32 mouse cellular contexts compared by ENCODE assay signal in genomic region chr11:110284185-110284787, GRCm38 (mm10). TPM values are rescaled to one million over a fixed set of nuclear protein-coding genes. Genes with fewer than 3 reads are reported as not detected.
A peak's percentile ranks its signal among the peaks of the same experiment; 100 is the strongest.
DNase-seq lines count a peak whose midpoint lies in the region; ATAC-seq and TF ChIP-seq lines count a peak whose summit lies in the region.
"Had no signal": no experiment of that assay in that cellular context is flagged by ENCODE, and none has a peak within 500 bp of the region (broad histone marks: within the 10 kb centered on the region; RNA-seq: fewer than 3 reads in every experiment).

No protein-coding gene starts in this region.

- H3K9me3 ChIP-seq in liver, embryonic 11.5 days (ENCODE audit: control insufficient read depth, low read length) = no peaks in the 10 kb centered on the region
- no peaks in the 10 kb centered on the region for H3K9me3 ChIP-seq in liver, embryonic 16.5 days (replicated peaks; ENCODE audit: control insufficient read depth, low read length)
- H3K9me3 ChIP-seq in stomach, postnatal 0 days (ENCODE audit: control insufficient read depth, low read length) = no peaks in the 10 kb centered on the region
- H3K9me3 ChIP-seq: embryonic facial prominence, embryonic 10.5 days; embryonic facial prominence, embryonic 15.5 days; forebrain, embryonic 10.5 days; hindbrain, embryonic 12.5 days; intestine, embryonic 15.5 days; limb, embryonic 12.5 days; midbrain, embryonic 12.5 days; neural tube, embryonic 13.5 days had no signal

- H3K4me1 ChIP-seq in liver, embryonic 11.5 days (replicated peaks; ENCODE audit: control insufficient read depth, insufficient read depth, low read length) = no peaks in the 10 kb centered on the region; the same call in 1 of the 2 replicates
- H3K4me1 ChIP-seq in liver, embryonic 16.5 days (ENCODE audit: control insufficient read depth, low read depth, low read length) = no peaks in the 10 kb centered on the region; the same call in 1 of the 2 replicates
- H3K4me1 ChIP-seq in stomach, postnatal 0 days (replicated peaks; ENCODE audit: control insufficient read depth, insufficient read depth) = no peaks in the 10 kb centered on the region
- H3K4me1 ChIP-seq: embryonic facial prominence, embryonic 15.5 days; forebrain, embryonic 10.5 days; hindbrain, embryonic 12.5 days; intestine, embryonic 15.5 days; midbrain, embryonic 12.5 days; neural tube, embryonic 13.5 days had no signal

- no peaks in the 10 kb centered on the region for H3K36me3 ChIP-seq in liver, embryonic 11.5 days (ENCODE audit: control insufficient read depth, insufficient read depth, low read length)
- no peaks in the 10 kb centered on the region for H3K36me3 ChIP-seq in liver, embryonic 16.5 days (ENCODE audit: control insufficient read depth, insufficient read depth)
- no peaks in the 10 kb centered on the region for H3K36me3 ChIP-seq in stomach, postnatal 0 days (ENCODE audit: control insufficient read depth, insufficient read depth, low read length)
- H3K36me3 ChIP-seq: embryonic facial prominence, embryonic 10.5 days; embryonic facial prominence, embryonic 15.5 days; forebrain, embryonic 10.5 days; intestine, embryonic 15.5 days; limb, embryonic 12.5 days; midbrain, embryonic 12.5 days had no signal

- no peak overlapping the region for H3K9ac ChIP-seq in liver, embryonic 11.5 days (ENCODE audit: low read depth, low read length)
- no peak overlapping the region for H3K9ac ChIP-seq in liver, embryonic 16.5 days (ENCODE audit: low read depth, low read length)
- H3K9ac ChIP-seq in stomach, postnatal 0 days (ENCODE audit: low read length) = no peak overlapping the region
- H3K9ac ChIP-seq: embryonic facial prominence, embryonic 15.5 days; hindbrain, embryonic 12.5 days; intestine, embryonic 15.5 days; limb, embryonic 12.5 days; midbrain, embryonic 12.5 days; neural tube, embryonic 13.5 days had no signal

- no peak overlapping the region for H3K27ac ChIP-seq in liver, embryonic 11.5 days (ENCODE audit: low read depth, low read length)
- no peak overlapping the region for H3K27ac ChIP-seq in liver, embryonic 16.5 days (ENCODE audit: low read length)
- H3K27ac ChIP-seq in gastrocnemius, adult 2 months = no peak overlapping the region
- no peak overlapping the region for H3K27ac ChIP-seq in stomach, postnatal 0 days (replicated peaks)
- H3K27ac ChIP-seq: embryonic facial prominence, embryonic 10.5 days; embryonic facial prominence, embryonic 15.5 days; forebrain, embryonic 10.5 days; heart, adult 2 months; hindbrain, embryonic 12.5 days; hindbrain, postnatal 0 days; intestine, embryonic 15.5 days; limb, embryonic 12.5 days; macrophage; midbrain, embryonic 12.5 days; neural tube, embryonic 13.5 days had no signal

- H3K4me2 ChIP-seq in liver, embryonic 11.5 days = peak overlapping the region; percentile 24; the same call in 1 of the 2 replicates
- H3K4me2 ChIP-seq in liver, embryonic 16.5 days (ENCODE audit: low read depth, low read length) = peak overlapping the region; percentile 38
- no peak overlapping the region for H3K4me2 ChIP-seq in stomach, postnatal 0 days (replicated peaks; ENCODE audit: low read depth)
- H3K4me2 ChIP-seq: embryonic facial prominence, embryonic 15.5 days; hindbrain, embryonic 12.5 days; intestine, embryonic 15.5 days; limb, embryonic 12.5 days; midbrain, embryonic 12.5 days; neural tube, embryonic 13.5 days had no signal

- no peak for TF ChIP-seq EP300 in stomach, postnatal 0 days (optimal IDR thresholded peaks at IDR 0.05)

- no peak for DNase-seq in liver, embryonic 11.5 days (ENCODE audit: low spot score)
- no peak for DNase-seq in liver
- DNase-seq in gastrocnemius, adult 2 months = no peak
- DNase-seq in stomach, postnatal 0 days (ENCODE audit: low spot score) = no peak
- DNase-seq in left cerebral cortex, adult 11 months (ENCODE audit: low spot score) = no peak
- DNase-seq: adrenal gland, adult 2 months; cerebellum, adult 2 months; heart, adult 2 months; heart, postnatal 14 days; kidney, adult 2 months; kidney, postnatal 36 days; layer of hippocampus, postnatal 36 days; lung, adult 18-20 months; lung, postnatal 10 days; right cerebral cortex, postnatal 14 days; thymus, postnatal 14 days had no signal

- no peak for TF ChIP-seq CTCF in gastrocnemius, adult 2 months (IDR thresholded peaks at IDR 0.05)
- no peak for TF ChIP-seq CTCF in stomach, postnatal 0 days (IDR thresholded peaks at IDR 0.05; ENCODE audit: low read depth)

- intact Hi-C loops in gastrocnemius, adult 2 months (cut with DNase I) = no loop called here

- WGBS in liver, embryonic 11.5 days = 61% methylated on average over 9 of the region's 9 CpGs
- WGBS in liver, embryonic 16.5 days (ENCODE audit: insufficient replicate concordance) = 42% methylated on average over 9 of the region's 9 CpGs
- 80% methylated on average over 9 of the region's 9 CpGs for WGBS in stomach, postnatal 0 days

- peak; percentile 83 for ATAC-seq in liver, embryonic 11.5 days (replicated peaks; ENCODE audit: low FRiP score)
- peak; percentile 51 to 53; a peak in 2 of 4 replicates for ATAC-seq in hematopoietic stem cell, adult 5-6 weeks (replicated peaks in 1 of 2; ENCODE audit: insufficient read depth in 1 of 2, low FRiP score in 2 of 2, low TSS enrichment in 1 of 2, low read depth in 1 of 2, poor library complexity in 2 of 2, severe bottlenecking in 2 of 2)
- ATAC-seq in liver, embryonic 16.5 days (ENCODE audit: low read depth) = peak; percentile 77
- ATAC-seq in megakaryocyte-erythroid progenitor cell, adult 5-6 weeks (replicated peaks; ENCODE audit: low FRiP score, low TSS enrichment, poor library complexity, severe bottlenecking) = peak; percentile 83
- no peak for ATAC-seq in stomach, postnatal 0 days (ENCODE audit: low FRiP score, low TSS enrichment)
- ATAC-seq: activated CD4-positive, CD25-positive, alpha-beta regulatory T cell, adult 4 months; forebrain, embryonic 16.5 days; hindbrain, postnatal 0 days; intestine, embryonic 15.5 days had no signal

- no peak overlapping the region for H3K4me3 ChIP-seq in liver, embryonic 11.5 days (ENCODE audit: low read depth, low read length)
- peak overlapping the region; percentile 14; the same call in 1 of the 2 replicates for H3K4me3 ChIP-seq in liver, embryonic 16.5 days (ENCODE audit: low read depth, low read length)
- no peak overlapping the region for H3K4me3 ChIP-seq in gastrocnemius, adult 2 months
- no peak overlapping the region for H3K4me3 ChIP-seq in stomach, postnatal 0 days (ENCODE audit: low read depth, low read length)
- H3K4me3 ChIP-seq: embryonic facial prominence, embryonic 10.5 days; embryonic facial prominence, embryonic 15.5 days; forebrain, embryonic 10.5 days; heart, adult 2 months; hindbrain, embryonic 12.5 days; intestine, embryonic 15.5 days; limb, embryonic 12.5 days; midbrain, embryonic 12.5 days; myocyte; neural tube, embryonic 13.5 days had no signal

- no peaks in the 10 kb centered on the region for H3K27me3 ChIP-seq in liver, embryonic 11.5 days (replicated peaks; ENCODE audit: control insufficient read depth, insufficient read depth, low read length)
- H3K27me3 ChIP-seq in liver, embryonic 16.5 days (ENCODE audit: control insufficient read depth, insufficient read depth, low read depth, low read length) = no peaks in the 10 kb centered on the region
- no peaks in the 10 kb centered on the region for H3K27me3 ChIP-seq in stomach, postnatal 0 days (ENCODE audit: control insufficient read depth, insufficient read depth, low read length)
- H3K27me3 ChIP-seq: embryonic facial prominence, embryonic 15.5 days; hindbrain, embryonic 12.5 days; intestine, embryonic 15.5 days; limb, embryonic 12.5 days; midbrain, embryonic 12.5 days; neural tube, embryonic 13.5 days had no signal

RNA-seq across cellular contexts. Expression of gene Abca6, which starts 32.7 kb away (rescaled TPM):
- polyA plus RNA-seq in liver, embryonic 11.5 days (2014; fragmentation: Nextera tagmentation; extraction: Ambion mirVana) = 3.5 and 4.5 TPM in 2 replicates
- 0.31 TPM in 1 of 2 replicates, not detected in the other for total RNA-seq in hematopoietic stem cell, adult 5-6 weeks (2017)
- 8.2 and 10.7 TPM in 2 replicates for polyA plus RNA-seq in liver, embryonic 16.5 days (2015; fragmentation: Nextera tagmentation; extraction: Ambion mirVana)
- 0.85 TPM in 1 of 2 replicates, not detected in the other for total RNA-seq in megakaryocyte-erythroid progenitor cell, adult 5-6 weeks (2014; fragmentation: Nextera tagmentation)
- total RNA-seq in megakaryocyte-erythroid progenitor cell, adult 5-6 weeks (2017) = 1.3 TPM in 1 of 2 replicates, not detected in the other
- 1 to 10 TPM; 3.1 to 3.3 TPM for total RNA-seq in gastrocnemius, adult 2 months (2021)
- 0.45 and 0.68 TPM in 2 replicates for polyA plus RNA-seq in stomach, postnatal 0 days (2015; fragmentation: Nextera tagmentation; extraction: Ambion mirVana)
- polyA plus RNA-seq: activated CD4-positive, CD25-positive, alpha-beta regulatory T cell, adult 4 months; myocyte had no signal

RNA-seq across cellular contexts. Expression of gene Abca5, which starts 53.2 kb away (rescaled TPM):
- 0.79 and 1.5 TPM in 2 replicates for polyA plus RNA-seq in liver, embryonic 11.5 days (2014; fragmentation: Nextera tagmentation; extraction: Ambion mirVana)
- total RNA-seq in hematopoietic stem cell, adult 5-6 weeks (2017) = 2.3 and 3.5 TPM in 2 replicates
- polyA plus RNA-seq in liver, embryonic 16.5 days (2015; fragmentation: Nextera tagmentation; extraction: Ambion mirVana) = 0.81 and 0.99 TPM in 2 replicates
- total RNA-seq in megakaryocyte-erythroid progenitor cell, adult 5-6 weeks (2014; fragmentation: Nextera tagmentation) = 5.6 TPM in 1 of 2 replicates, not detected in the other
- 0.47 and 0.57 TPM in 2 replicates for total RNA-seq in megakaryocyte-erythroid progenitor cell, adult 5-6 weeks (2017)
- 10 to 100 TPM; 12.2 to 12.9 TPM for total RNA-seq in gastrocnemius, adult 2 months (2021)
- polyA plus RNA-seq in stomach, postnatal 0 days (2015; fragmentation: Nextera tagmentation; extraction: Ambion mirVana) = 4.0 and 5.4 TPM in 2 replicates
